Mouse (Mus musculus): ENCODE measurements at regions not wholly inside any gene's neighbourhood (a gene's known extent, or its start where the extent isn't known, plus 50 kb on each side); places are given as distances from the start of the nearest gene placed in this dataset.

- no peak for TF ChIP-seq POLR2A (IDR thresholded peaks at IDR 0.05; ENCODE audit: low read depth, low read length)
- TF ChIP-seq CTCF (IDR thresholded peaks at IDR 0.05; ENCODE audit: extremely low read depth, insufficient read depth, insufficient read length, insufficient replicate concordance), result no peak
These were observed 262.6 kb upstream of the Rnf219 start for GRCm38 (mm10) chr14:104785066-104785465.

Data from spleen, adult 2 months (tissue).